Mouse (Mus musculus) megakaryocyte-erythroid progenitor cell, adult 5-6 weeks (primary cell): ENCODE measurements at regions not wholly inside any gene's neighbourhood (a gene's known extent, or its start where the extent isn't known, plus 50 kb on each side); places are given as distances from the start of the nearest gene placed in this dataset.
A peak's percentile ranks its signal among the peaks of the same experiment; 100 is the strongest.

Experiments
- ATAC-seq: replicated peaks from 2 replicates; pipeline ENCODE4 v1.8.0; 2016; ENCODE audit warnings: mild to moderate bottlenecking, inconsistent platforms; ENCODE audit not compliant: severe bottlenecking, poor library complexity, low FRiP score, low TSS enrichment

DNA sequence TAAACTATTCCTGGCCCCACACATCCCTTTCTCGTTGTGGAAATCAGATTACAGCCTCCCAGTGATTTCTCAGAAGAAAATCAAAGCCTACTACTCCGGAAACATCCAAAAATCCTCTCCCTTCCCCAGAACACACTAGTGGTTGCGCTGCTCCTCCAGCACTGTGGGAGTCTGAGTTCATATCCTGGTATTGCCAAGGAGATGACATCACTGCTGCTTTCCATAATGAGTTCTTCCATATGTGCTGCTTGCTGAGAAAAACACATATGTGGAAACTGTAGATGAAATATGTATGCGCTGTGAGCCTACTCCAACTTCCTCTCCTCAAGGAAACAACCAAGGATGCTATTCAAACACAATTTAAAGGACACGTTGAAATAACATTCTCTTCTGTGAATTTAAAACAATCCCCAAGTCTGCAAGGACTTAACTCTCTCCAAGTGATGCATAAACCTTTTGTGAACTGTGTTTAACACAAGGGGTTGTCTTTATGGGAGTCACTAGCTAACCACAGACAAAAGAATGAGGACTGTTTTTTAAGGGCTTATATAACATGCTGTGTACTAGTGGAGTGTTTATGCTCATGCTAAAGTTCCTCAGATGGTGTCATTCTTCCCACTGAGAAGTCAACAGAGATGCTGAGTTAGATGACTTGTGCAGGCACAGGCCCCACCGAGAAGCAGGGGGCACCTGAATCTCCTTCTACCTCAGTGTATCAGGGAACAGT lies 891.6 kb downstream of the Gsdmc2 start:
- no peak for ATAC-seq

DNA sequence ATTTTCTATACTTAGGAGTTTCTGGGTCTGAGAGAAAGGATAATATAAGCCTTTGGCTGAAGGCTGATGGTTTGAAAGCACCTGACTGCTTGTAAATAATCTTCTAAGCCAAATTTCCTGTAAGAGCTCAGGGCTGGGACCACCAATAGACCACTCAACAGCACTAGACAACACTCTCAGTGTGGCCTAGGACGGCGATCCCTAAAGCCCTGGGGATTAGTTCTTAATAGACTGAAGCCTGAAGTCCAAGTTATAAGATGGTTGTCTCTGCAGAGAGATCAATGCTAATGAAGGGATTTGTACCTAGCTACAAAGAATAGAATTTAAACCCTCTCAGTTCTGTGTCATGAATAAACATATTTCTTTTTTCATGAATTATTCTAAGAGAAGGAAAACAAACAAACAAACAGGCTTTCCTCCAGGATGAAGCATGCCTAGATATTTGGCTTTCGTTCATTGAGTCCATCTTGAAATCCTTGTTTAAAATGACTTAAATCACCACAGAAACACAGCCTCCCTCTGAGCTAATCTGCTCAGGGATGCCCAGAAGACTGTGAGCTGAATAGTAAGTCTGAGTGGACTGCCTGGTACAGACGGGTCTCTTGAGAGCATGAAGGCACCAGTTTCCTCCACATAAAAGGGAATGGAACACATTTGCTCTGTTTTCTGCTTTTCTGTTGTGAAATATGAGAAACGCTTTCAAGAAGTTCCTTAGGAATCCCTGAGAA lies 892.3 kb downstream of the Gsdmc2 start:
- ATAC-seq, result no peak

DNA sequence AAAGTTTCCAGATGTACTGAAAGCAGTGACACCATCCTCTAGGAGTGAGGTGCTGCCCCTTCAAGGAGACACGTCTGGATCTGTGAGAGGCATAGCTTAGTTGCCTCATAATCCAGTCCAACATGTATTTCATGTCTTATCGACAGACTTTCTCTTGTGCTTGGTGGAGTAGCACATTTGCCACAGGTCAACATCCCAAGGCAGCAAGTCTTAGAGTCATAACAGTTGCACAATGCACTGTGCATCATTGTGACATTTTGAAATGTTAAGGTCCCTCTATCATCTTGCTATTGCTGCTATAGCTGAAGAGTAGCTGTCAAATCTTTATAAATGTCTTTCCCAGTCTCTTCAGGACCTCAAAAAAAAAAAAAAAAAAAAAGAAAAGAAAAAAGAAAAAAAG lies 905.6 kb downstream of the Gsdmc2 start:
- ATAC-seq, result no peak

DNA sequence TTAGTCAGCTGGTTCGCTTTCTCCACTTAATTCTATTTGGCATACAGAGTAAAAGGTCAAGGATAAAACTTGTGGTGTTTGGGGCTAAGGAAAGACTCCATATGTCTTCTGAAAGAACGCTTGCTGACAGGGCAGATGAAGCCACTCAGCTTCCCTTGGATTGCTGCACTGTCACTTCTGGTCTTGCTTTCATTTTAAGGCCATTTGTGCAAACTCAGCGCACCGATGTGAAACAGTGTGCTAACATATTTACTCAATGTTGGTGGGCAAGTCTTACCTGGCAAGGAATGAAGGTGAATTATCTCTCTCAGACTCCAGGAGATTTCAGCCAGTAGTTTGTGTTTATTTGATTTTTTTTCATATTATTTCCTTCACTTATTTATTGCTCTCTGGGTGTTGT lies 907.2 kb downstream of the Gsdmc2 start:
- no peak for ATAC-seq

DNA sequence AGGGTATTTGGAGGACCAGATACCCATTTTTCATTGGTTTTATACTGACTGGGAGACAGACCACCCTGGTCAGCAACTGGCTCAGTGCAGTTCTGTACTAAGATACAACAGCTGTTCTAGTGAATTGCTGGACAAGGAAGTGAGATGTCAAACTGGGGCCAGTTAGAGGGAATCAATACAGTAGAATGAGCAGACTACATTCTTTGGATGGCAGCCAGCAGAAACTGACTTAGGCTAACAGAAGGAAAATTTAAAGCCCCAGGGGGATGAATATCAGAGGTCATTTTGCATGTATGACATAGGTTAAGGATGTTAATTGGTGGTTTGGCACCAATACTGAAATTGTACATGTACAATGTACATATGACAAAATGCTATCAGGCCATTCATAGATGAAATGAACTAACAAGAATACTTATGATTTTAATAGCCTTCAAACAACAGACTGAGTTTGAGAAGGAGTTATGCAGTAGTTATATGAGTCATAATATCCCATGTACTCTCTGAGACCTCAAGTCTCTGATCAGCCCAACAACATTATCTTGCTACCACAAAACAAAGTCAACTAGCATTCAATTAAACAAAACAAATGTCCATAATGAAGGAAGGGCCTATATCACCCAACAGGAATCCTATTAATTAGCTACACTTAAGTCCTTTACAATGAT lies 910.3 kb downstream of the Gsdmc2 start:
- ATAC-seq, result no peak

DNA sequence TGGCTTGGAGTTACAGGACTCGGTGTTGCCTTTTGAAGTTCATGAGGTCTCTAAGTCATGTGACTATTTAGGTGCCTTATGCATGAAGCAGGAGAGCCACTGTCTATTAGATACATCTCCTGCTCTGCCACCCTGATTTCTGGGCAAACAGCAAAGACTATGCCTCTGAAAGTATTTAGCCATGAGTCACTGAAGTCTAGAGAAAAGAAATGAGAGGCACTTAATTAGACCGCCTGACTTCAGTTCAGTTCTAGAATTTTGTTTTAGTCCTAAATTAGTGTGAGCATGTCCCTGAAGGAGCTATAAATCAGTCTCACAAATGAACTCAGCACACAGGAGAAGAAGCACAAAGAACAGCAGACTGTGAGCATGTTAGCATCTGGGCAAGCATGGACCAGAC lies 924.5 kb downstream of the Gsdmc2 start:
- no peak for ATAC-seq

DNA sequence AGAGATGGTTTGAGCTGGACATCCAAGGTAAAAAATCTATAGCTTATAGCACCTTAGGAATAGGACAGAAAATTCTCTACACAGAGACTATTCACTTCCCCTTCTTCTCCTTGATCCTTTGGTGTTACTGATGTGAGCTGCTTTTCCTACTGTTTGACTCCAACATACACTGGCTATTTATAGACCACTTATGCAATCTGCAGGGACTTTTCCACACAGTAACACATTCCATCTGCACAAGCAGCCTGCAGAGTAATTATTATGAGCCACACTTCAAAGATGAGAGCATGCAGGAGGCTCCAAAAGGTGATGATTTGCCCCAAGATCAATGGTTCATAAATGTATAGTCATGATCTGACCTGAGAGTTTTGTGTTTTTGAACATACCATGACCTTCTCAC lies 925.7 kb downstream of the Gsdmc2 start:
- ATAC-seq, result no peak

DNA sequence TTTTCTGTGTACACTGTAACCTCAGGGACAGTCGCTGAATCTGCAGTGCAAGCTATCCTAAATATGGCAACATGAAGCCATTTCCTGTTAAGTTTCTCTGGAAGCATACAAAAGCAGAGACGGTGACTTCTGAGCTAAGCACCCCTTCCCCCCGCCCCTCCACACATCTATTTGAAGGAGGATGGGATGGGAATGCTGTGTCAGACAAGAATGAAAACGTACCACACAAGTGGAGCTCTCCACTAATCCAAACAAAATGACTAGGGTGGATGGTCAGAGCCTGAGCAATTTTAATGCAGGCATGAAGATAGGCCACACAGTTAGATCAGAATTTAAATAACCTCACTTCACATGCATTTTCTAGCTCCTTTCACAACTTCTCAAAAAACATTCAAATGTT lies 936.6 kb downstream of the Gsdmc2 start:
- no peak for ATAC-seq

DNA sequence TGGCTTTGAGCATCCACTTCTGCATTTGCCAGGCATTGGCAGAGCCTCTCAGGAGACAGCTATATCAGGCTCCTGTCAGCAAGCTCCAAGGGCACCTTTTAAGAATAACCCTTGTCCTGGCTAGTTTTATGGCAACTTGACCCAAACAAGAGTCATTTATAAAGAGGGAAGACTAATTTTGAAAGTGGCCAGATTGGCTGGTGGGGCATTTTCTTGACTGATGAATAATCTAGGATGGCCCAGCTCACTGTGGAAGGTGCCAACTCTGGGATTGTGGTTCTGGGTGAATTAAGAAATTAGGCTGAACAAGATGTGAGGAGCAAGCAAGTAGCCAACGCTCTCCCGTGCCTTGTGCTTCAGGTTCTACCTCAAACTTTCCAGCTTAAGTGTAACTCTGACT lies 937.8 kb downstream of the Gsdmc2 start:
- ATAC-seq, result no peak

DNA sequence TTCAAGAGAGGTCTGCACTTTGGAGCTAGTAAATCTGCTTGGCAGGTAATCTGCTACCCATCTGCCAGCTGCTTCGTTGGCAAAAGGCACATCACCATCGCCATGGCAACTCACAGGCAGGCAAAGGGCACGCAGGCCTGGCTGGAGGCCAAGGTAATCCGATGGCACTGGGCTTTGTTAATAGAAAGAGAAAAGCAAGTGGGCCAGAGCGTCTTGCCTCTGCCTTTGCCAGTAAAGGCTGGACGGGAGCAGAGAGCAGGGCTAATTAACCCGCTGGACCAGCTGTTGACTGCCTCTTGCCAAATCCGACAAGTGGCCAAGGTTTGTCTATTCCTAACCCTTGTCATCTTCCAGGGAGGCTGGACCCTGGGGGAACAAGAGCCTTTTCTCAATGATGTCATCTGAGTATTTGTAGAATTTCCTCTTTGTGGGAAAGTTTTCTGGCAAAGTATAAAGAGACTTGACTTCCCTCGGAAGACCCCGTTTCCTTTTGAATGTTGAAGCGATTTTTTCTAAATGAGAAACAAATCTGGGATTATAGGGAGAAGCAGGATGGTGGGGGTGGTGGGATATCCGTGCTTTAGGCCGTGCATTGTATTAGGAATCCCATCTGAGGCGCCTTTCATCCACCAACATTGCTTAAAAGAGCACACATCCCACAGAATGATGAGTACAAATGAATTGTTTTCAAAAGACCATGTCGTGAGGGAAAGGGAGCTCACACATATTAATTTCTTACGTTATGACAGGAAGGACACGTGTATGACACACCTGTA lies 941.7 kb downstream of the Gsdmc2 start:
- 0 out of 2 replicates have a peak, but pooled peaks have one; percentile 18 for ATAC-seq

DNA sequence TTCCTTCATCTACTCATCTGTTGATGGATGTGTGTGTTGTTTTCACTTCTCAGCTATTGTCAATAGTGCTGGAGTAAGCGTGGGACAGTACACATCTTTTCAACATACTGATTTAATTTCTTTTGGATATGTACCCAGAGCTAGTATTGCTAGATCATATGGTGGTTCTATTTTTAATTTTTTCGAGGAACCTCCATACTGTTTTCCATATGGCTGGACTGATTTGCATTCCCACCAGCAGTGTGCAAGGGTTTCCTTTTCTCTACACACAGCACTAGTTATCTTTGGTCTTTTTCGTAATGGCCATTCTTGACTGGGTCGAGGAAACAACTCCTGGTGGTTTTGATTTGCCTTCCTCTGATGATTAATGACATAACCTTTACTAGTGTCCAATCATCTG lies 943.0 kb downstream of the Gsdmc2 start:
- no peak for ATAC-seq

DNA sequence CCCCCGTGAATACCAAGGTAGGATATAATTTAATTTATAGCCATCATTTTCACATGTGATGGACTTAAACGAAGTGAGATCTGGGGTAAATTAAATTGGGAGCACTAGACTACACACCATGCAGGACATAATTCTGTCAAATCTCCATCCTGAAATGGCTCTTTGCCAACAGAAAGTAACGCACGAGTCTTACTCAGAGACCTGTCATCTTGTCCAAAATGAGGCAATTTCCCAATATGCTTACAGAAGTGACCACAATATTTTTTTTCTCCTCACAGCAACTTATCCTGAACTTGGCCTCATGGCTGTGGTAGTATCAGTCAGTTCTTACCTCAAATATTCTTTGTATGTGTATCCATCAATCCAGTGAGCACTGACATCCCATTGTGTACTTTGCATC lies 955.2 kb downstream of the Gsdmc2 start:
- no peak for ATAC-seq

DNA sequence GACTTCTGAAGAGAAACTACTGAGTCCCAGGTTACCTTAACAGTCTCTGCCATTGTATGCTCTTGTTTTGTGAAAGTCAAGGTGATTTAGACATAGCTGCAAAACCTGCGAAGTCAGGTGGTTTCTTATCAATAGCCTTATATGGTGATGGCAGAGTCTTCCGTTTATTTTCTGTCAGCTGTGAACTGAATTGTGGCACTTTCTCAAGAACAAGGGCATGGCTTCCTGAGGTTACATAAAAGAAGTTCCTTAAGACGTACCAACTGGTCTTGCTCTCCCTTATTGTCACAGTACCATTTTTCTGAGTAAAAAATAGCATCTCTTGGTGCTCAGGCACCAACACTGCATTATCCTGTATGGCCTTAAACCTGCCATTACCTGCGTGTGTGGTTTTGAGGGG lies 959.6 kb downstream of the Gsdmc2 start:
- ATAC-seq, result no peak

DNA sequence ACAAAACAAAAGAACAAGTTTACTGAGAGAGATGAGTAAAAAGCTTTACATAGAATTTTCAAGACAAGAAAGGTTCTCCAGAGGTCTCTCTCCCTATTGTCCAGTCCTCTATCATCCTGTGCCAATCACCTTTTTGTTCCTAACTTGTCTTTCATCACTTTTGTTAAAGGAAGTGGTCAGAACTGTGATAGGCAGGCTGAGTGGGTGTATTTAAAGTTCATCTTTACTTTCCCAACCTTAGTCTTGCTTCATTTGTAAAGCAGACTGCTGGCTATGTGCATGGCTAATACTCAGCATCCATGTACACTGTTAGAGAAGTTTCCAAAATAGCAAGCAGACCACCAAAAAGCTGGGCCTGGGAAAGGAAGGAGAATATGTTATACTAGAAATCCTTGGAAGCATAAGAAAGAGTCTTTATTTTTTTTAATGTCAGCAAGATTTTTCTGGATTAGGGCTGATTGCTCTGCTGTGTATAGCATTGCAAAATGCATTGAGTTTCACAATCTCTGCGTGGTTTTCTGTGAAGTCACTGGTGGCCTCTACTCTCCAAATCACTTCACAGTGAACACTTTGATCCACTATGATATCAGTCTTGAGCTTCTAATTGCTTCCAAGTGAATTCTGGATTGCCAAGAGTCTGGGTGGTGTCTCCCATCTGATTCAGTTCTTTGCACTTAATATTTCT lies 973.8 kb downstream of the Gsdmc2 start:
- no peak for ATAC-seq

DNA sequence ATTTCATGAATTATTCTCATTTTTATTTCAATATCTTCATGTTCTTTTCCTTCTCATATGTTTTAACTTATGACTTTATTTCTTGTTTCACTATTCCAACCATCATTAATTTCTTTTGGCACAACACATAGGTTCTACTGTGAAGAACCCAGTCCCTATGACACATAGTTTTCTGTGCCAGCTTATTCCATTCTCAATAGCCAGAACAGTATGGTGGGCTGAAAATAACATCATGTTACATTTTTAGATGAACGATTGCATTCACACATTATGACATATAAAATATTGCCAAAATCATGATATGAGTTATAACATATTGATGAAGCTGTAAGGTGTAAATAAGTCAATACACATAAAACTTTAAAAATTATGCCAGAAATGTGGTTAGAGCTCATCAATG lies 982.4 kb downstream of the Gsdmc2 start:
- no peak for ATAC-seq

DNA sequence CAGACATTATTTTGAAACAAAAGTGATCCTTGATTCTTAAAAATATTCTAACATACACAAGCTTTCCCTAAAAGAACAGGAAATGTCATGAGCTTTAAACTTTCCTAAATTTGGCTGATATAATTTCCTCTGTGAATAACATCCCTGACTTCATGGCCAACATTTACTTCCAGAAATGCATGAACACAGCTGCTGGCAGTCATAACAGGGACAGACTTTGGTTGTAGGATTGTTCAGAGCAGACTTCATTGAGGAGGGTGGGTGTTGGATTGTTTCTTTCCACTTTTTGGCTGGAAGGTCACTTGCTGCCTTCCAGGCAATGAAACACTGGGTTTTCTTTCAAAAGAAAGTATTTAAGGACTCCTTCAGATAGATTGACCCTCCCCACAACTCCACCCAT lies 983.6 kb downstream of the Gsdmc2 start:
- no peak for ATAC-seq

DNA sequence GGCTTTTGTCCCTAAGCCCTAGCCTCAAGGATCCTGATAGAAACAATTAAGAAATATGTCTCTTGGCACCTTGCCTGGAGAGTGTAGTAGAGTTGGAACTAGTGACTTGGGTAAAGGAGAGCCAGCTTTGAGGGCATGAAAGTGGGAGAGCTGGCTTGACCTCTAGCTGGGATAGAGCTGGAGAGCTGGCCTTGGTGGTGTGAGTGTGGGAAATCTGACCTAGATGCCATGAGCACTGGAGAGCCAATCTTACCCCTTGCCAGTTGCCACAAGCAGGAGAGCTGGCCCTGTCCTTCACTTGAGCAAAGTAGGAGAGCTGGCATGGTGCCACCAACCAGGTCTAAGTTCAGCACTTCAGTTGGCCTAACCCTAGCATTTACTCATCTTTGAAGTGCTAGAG lies 995.7 kb downstream of the Gsdmc2 start:
- no peak for ATAC-seq

DNA sequence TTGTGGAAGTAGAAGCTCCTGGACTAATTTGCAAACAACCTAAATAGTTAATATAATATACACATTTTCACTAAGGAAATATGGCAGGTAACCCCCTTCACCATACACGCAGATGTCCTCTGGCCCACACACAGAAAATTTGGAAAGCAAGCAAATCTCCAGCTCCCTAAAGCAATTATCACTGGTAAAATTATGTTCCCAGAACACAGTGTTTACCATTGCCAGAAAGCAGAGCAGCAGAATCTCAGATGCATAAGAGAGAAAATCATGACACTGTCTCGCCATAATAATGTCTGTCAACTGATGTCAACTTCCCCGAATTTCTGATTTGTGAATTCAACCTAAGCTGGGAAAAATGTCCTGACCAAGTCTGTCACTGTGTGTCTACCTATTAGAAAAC lies 999.1 kb downstream of the Gsdmc2 start:
- ATAC-seq, result no peak

DNA sequence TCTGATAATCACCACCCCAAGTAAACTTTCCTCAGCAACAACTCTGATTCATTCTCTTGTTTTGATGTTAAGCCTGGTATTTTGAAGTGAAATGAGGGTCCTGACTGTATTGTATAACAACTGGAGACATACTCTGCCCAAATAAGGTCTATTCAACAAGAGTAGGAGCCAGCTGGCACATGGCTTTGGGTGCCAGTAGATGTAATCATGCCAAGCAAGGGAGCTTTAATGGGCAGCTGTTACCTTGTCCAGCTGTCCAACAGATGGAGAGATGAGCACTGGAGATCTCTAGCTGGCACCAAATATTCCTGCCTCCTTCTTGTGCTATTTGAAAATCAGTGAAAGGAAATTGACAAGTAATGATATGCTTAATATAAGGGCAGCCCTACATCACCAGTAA lies 1019.4 kb downstream of the Gsdmc2 start:
- no peak for ATAC-seq
